Mouse (Mus musculus) bone marrow, adult 2 months (tissue): Measurements from ENCODE around the gene Efhc1.

ENCODE experiments used
- CTCF ChIP-seq: fragments of 200-500 bp; IDR thresholded peaks from 2 replicates; pipeline ENCODE4 v1.5.1; 2011; ENCODE audit warnings: low read length, control low read depth; ENCODE audit not compliant: control insufficient read depth, insufficient read depth
- POLR2A ChIP-seq: fragments of 200-500 bp; IDR thresholded peaks from 2 replicates; pipeline ENCODE4 v1.6.1; 2011; ENCODE audit warnings: low read depth, mild to moderate bottlenecking, control low read depth, low read length, borderline replicate concordance; ENCODE audit not compliant: control insufficient read depth

DNA sequence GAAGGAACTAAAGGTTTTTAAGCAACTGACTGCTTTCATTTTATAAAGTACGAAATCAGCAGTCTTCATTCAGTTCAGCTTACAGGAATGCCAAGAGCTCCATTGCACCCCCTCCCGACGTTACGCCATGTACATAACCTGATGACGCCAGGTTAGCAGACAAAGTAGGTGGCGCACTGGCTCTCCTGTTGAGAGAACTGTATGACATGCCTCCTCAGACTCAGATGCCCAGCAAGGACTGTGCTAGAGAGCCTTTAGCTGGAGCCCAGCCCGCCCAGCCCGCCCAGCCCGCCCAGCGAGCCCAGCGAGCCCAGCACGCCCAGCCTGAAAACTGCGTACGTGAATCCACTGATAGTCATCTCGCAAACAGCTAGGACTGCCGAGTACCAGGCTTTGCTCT, 11.3 kb upstream of the Efhc1 start:
- TF ChIP-seq POLR2A (no peak), CTCF (no peak)
